Mouse (Mus musculus) lung, embryonic 14.5 days (tissue): ENCODE data around the gene Plac8. TPM values are rescaled to one million over a fixed set of nuclear protein-coding genes. Genes with fewer than 3 reads are reported as not detected.

Experiments used
- ATAC-seq: fragments of 200-750 bp; cut with Nextera tagmentation; 2 replicates; pipeline ENCODE4 v1.8.0; 2017; ENCODE audit warnings: mild to moderate bottlenecking, moderate TSS enrichment, moderate library complexity; ENCODE audit not compliant: insufficient read depth
- DNase-seq: peaks from one replicate; pipeline ENCODE4 v3.0.0-alpha.2; 2015
- H3K27ac ChIP-seq: fragments of 300-500 bp; sonication (generic); 2 replicates; pipeline ENCODE4 v1.5.1; 2014; ENCODE audit warnings: low read depth, mild to moderate bottlenecking, moderate library complexity
- H3K27me3 ChIP-seq: fragments of 300-500 bp; sonication (generic); 2 replicates; pipeline ENCODE4 v1.6.1; 2014; ENCODE audit warnings: low read length, control low read depth; ENCODE audit not compliant: insufficient read depth
- H3K36me3 ChIP-seq: fragments of 300-500 bp; sonication (generic); 2 replicates; pipeline ENCODE4 v1.6.1; 2014; ENCODE audit warnings: control low read depth; ENCODE audit not compliant: insufficient read depth
- H3K4me1 ChIP-seq: fragments of 300-500 bp; sonication (generic); 2 replicates; pipeline ENCODE4 v1.6.1; 2014; ENCODE audit warnings: antibody characterized with exemption, control low read depth; ENCODE audit not compliant: insufficient read depth
- H3K4me2 ChIP-seq: fragments of 300-500 bp; sonication (generic); 2 replicates; pipeline ENCODE4 v1.6.1; 2014; ENCODE audit warnings: mild to moderate bottlenecking
- H3K4me3 ChIP-seq: fragments of 300-500 bp; sonication (generic); 2 replicates; pipeline ENCODE4 v1.5.1; 2014; ENCODE audit warnings: low read depth, low read length
- H3K9ac ChIP-seq: fragments of 300-500 bp; sonication (generic); 2 replicates; pipeline ENCODE4 v1.6.1; 2014
- H3K9me3 ChIP-seq: fragments of 300-500 bp; sonication (generic); 2 replicates; pipeline ENCODE4 v1.6.1; 2016; ENCODE audit warnings: low read depth, low read length, control low read depth
- CTCF ChIP-seq: IDR thresholded peaks from 2 replicates; pipeline ENCODE4 v1.5.1; 2016; ENCODE audit warnings: antibody characterized with exemption, low read depth
- WGBS: fragments of 180-500 bp; shearing (Covaris S2); extraction: QIAGEN DNeasy Blood & Tissue Kit; methylation state at CpG from one replicate; pipeline ENCODE4 v1.1.7; 2014; 5-methylcytosine and 5-hydroxymethylcytosine counted together
- polyA plus RNA-seq: library from polyadenylated mRNA; unstranded; fragments of >200 nt; fragmentation: Nextera tagmentation; extraction: Ambion mirVana; gene quantifications from 2 replicates; pipeline ENCODE4 v1.2.1, GENCODE M21; 2014

The Plac8 gene
- 10.0 and 11.5 TPM in 2 replicates for polyA plus RNA-seq

DNA sequence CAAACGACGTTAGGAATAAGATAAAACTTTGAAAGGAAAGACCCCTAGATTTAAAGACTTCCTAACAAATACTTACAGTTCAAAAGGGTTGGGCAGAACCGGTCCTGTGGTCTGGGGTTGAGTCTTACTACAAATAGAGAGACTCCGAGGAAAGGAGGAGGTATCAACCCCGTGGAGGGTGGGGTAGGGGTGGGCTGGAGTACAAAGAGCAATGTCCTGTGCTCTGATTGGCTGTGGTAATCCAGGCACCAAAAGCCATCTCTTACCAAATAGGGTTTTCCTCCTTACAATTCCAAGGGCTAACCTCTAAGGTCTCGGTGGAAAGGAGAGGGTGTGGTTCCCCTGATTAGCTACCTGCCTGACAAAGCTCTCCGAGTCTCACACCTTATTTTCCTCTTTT lies at the start of gene Plac8:
Gene Plac8 (minus strand): TSS at position 177 of the 400 bp plus-strand sequence.
- Histone ChIP-seq H3K4me3 (no peak within 1 kb of the TSS), H3K27ac (no peak within 1 kb of the TSS), H3K27me3 (no peaks in the 10 kb centered on the region), H3K4me2 (peak within 1 kb of the TSS; percentile 46), H3K36me3 (no peaks in the 10 kb centered on the region), H3K4me1 (peaks cover 12% of the 10 kb centered on the region), H3K9me3 (no peaks in the 10 kb centered on the region), H3K9ac (no peak within 1 kb of the TSS)
- no peak for DNase-seq
- ATAC-seq = no peak
- WGBS = 25% methylated on average over 7 of the region's 7 CpGs
- TF ChIP-seq CTCF = no peak

DNA sequence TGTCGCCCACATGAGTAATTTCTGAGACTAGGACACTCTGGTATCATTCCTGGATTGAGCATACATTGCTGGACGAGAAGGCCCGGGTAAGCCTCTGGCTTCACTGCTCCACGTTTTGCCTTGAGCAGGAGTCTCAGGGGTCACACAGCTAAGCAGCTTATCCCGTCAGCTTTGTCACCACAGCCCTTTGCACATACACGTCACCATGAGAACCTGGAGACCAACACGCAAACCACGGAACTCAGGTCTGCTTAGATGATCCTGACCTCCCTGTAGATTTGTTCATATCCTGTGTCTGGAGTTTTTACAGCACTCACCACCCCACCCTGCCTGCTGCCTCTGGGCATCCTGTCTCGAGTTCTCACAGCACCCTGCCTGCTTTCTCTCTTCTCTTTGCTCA lies 48.9 kb upstream of the Plac8 start:
- Histone ChIP-seq H3K9me3 (no peaks in the 10 kb centered on the region), H3K4me2 (no peak overlapping the region), H3K36me3 (no peaks in the 10 kb centered on the region), H3K27ac (no peak overlapping the region), H3K4me1 (no peaks in the 10 kb centered on the region), H3K27me3 (no peaks in the 10 kb centered on the region), H3K9ac (no peak overlapping the region), H3K4me3 (no peak overlapping the region)
- TF ChIP-seq CTCF = no peak
- 71% methylated on average over 9 of the region's 9 CpGs for WGBS
- DNase-seq = no peak
- no peak for ATAC-seq

DNA sequence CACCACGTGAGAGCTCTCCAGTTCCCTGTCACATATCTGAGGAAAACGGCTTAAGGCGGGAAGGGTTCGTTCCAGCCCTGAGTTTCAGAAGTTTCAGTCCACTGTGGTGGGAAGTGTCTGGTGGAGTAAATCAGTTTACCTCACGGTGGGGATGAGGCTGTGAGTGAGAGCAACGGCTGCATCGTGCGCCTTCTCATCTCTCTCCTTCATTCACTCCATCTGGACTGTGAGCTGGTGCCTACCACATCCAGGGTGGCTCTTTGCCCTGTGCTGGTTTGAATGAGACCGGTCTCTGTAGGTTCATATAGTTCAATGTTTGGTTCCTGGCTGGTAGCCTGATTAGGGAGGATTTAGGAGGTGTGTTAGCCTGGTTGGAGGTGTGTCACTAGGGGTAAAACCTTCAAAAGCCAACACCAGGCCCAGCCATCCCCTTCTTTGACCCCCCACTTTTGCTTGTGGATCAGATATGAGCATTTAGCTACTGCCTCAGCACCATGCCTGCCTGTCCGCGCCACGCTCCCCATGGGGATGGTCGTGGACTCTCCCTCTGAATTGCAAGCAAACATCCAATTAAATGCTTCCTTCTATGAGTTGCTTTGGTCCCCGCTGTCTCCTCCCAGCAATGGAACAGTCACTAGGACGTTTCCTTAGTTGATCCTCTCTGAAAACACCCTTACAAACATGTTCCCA lies 47.7 kb upstream of the Plac8 start:
- Histone ChIP-seq H3K27ac (no peak overlapping the region), H3K4me1 (no peaks in the 10 kb centered on the region), H3K4me2 (no peak overlapping the region), H3K27me3 (no peaks in the 10 kb centered on the region), H3K36me3 (no peaks in the 10 kb centered on the region), H3K9me3 (no peaks in the 10 kb centered on the region), H3K9ac (no peak overlapping the region), H3K4me3 (no peak overlapping the region)
- no peak for TF ChIP-seq CTCF
- 88% methylated on average over 15 of the region's 15 CpGs for WGBS
- DNase-seq (no peak), ATAC-seq (no peak)

DNA sequence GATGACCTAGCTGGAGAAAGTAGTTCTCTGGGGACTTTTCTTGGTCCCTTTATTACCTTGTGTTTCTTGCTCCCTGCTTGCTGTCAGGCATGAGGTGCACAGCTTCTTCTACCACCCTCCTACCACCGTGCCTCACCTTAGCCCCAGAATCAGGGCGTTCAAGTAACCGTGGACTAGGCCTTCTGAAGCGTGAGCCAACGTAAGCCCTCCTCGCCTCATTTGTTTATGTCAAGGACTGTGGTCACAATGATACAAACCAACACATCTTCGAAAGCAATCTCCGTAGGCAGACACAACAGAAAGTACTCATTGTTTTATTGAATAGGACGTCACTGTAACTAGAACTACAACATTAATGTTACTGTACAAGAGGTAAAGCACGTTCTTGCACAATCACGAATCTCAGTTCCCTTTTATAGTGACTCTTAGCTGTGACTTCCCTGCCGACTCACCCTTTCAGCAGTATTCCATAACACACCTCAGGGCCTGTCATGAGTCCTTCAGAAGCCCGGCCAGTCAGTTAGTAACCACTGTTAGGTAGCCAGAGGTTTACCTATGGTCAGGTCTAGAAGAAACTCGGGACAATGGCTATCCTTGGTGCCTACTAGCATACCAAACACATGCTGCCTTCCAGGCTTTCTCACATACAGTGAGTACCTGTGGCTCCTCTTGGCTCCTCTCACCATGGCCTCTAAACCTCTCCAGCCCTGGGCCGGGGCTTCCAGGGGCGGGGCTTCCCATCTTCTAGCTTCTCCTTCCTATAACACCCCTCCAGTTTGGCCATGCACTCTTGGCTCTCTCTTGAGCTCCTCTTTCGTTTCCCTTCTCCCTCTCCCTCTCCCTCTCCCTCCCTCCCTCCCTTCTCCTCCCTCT lies 42.1 kb upstream of the Plac8 start:
- Histone ChIP-seq H3K9me3 (no peaks in the 10 kb centered on the region), H3K4me2 (no peak overlapping the region), H3K27ac (no peak overlapping the region), H3K27me3 (no peaks in the 10 kb centered on the region), H3K9ac (no peak overlapping the region), H3K4me3 (no peak overlapping the region), H3K4me1 (no peaks in the 10 kb centered on the region), H3K36me3 (no peaks in the 10 kb centered on the region)
- TF ChIP-seq CTCF = no peak
- WGBS = 81% methylated on average over 17 of the region's 17 CpGs
- ATAC-seq (no peak), DNase-seq (no peak)

DNA sequence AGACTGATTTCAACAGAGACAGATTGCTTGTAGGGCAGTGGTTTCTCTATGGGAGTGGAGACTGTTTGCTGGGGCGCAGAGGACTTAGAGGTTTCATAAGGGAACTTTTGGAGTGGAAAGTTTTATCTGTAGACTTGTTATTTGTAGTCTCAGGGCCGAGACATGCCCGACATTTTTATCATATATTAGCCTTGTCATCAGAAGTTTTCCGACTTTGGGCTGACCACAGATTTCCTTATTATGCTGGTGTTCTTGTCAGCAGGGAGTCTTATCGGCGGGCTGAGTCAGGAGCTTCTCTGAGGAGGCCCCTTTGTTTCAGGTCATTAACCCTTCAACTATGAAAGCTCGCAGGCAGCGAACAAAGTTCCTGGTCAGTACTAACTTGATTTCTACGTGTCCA lies 35.8 kb upstream of the Plac8 start:
- H3K4me2 ChIP-seq = no peak overlapping the region
- H3K4me3 ChIP-seq = no peak overlapping the region
- no peak overlapping the region for H3K9ac ChIP-seq
- no peaks in the 10 kb centered on the region; the same call in 1 of the 2 replicates for H3K4me1 ChIP-seq
- H3K9me3 ChIP-seq = no peaks in the 10 kb centered on the region
- no peaks in the 10 kb centered on the region for H3K36me3 ChIP-seq
- H3K27ac ChIP-seq = no peak overlapping the region; the same call in 1 of the 2 replicates
- H3K27me3 ChIP-seq = no peaks in the 10 kb centered on the region
- 83% methylated on average over 9 of the region's 9 CpGs for WGBS
- no peak for ATAC-seq
- no peak for DNase-seq
- no peak for TF ChIP-seq CTCF

DNA sequence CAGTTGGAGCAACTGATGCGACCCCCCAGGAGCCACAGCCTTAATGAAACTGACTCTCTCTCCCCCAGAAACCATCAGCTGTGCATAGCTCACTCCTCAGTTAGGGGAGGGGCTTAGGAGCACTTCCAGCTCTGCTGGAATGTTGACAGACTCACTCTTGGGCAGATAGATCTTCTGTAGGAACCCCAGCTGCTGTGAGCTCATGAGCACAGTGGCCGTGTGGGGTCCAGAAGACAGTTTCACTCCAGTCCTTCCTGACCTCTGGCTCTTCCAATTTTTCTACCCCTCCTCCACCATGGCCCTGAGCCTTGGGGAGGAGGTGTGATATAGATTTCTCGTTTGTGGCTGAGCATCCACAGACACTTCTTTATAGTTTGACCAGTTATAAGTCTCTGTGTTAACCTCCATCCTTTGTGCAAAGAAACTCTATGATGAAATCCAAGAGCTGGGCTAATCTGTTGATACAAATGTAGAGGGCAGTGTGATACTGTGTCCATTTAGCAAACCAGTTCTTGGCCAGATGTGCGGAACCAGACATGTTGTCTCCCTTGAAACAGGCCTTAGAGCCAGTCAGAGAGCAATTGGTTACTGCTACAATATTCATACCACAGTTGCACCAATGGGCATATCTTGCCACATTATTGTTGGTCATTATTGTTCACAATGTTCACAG lies 35.2 kb upstream of the Plac8 start:
- peak; percentile 87 for ATAC-seq

DNA sequence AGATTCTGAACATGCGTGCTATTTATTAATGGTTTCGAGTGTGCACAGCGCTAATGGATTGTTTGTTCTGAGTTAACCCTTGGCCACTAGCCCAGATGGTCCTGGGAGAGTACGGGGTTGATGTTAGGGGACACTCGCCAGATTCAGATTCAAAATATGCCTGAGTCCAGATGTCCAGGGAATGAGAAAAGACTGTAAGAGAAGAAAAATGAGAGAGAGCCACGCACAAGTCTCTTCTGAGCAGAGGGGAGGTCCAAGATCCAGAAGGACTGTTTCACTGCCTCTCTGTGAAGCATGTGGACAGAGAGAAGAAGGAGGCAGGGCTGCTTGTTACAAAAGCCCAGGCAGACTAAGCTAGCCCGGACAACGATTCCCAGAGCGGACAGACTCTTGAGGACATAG lies 33.8 kb upstream of the Plac8 start:
- DNase-seq = peak; percentile 92
- peak overlapping the region; percentile 68 for H3K27ac ChIP-seq
- 10% methylated on average over 9 of the region's 9 CpGs for WGBS
- H3K9ac ChIP-seq = no peak overlapping the region
- H3K9me3 ChIP-seq = no peaks in the 10 kb centered on the region
- H3K27me3 ChIP-seq = no peaks in the 10 kb centered on the region
- no peaks in the 10 kb centered on the region; the same call in 1 of the 2 replicates for H3K4me1 ChIP-seq
- H3K36me3 ChIP-seq = no peaks in the 10 kb centered on the region
- peak overlapping the region; percentile 21; the same call in 1 of the 2 replicates for H3K4me2 ChIP-seq
- H3K4me3 ChIP-seq = no peak overlapping the region
- no peak for TF ChIP-seq CTCF
- peak; percentile 84 for ATAC-seq

More for the DNA sequence above, 35.2 kb upstream of the Plac8 start:
- Histone ChIP-seq H3K4me2 (no peak overlapping the region), H3K36me3 (no peaks in the 10 kb centered on the region), H3K4me1 (no peaks in the 10 kb centered on the region; the same call in 1 of the 2 replicates), H3K9ac (no peak overlapping the region), H3K9me3 (no peaks in the 10 kb centered on the region), H3K27me3 (no peaks in the 10 kb centered on the region), H3K27ac (peak overlapping the region; percentile 58; the same call in 1 of the 2 replicates), H3K4me3 (no peak overlapping the region)
- no peak for TF ChIP-seq CTCF
- 27% methylated on average over 4 of the region's 4 CpGs for WGBS
- DNase-seq = peak; percentile 88
